In the genomic region with DNA sequence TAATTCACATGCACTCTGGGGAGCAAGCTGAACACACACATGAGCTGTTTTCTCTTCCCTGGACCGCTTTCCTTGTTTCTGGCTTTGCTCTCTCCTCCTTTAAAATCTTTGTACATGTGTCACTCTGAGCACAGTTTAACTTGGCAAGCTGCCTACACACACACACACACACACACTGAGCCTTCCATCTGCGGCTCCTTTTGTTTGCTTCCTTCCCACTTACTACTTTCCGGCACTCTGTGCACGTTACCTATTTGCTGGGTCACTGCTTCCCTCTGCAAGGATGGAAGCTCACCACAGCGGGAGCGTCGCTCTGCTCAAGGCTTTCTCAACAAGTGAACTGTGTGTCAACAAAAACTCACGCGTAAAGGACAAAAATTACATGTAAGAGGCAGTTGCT, we compare ENCODE assay signal across 8 mouse cellular contexts. TPM values are rescaled to one million over a fixed set of nuclear protein-coding genes. Genes with fewer than 3 reads are reported as not detected.
DNase-seq lines count a peak whose midpoint lies in the region; ATAC-seq lines count a peak whose summit lies in the region.

No protein-coding gene starts in this region.

- H3K27ac ChIP-seq in forebrain, embryonic 12.5 days: peak overlapping the region; percentile 8; the same call in 1 of the 2 replicates

- H3K4me2 ChIP-seq in forebrain, embryonic 12.5 days: no peak overlapping the region

- H3K27me3 ChIP-seq in forebrain, embryonic 12.5 days: no peaks in the 10 kb centered on the region

- peak; percentile 91 for ATAC-seq in forebrain, embryonic 12.5 days (ENCODE audit: low FRiP score)
- peak; percentile 92 for ATAC-seq in megakaryocyte, adult 5-6 weeks (ENCODE audit: poor library complexity, severe bottlenecking)

- DNase-seq in heart, adult 8-10 months (ENCODE audit: low spot score): peak; percentile 6
- DNase-seq in heart, adult 11 months: no peak
- DNase-seq in MN1 (ENCODE audit: low spot score): peak; percentile 11
- DNase-seq in kidney, postnatal 14 days: peak; percentile 43
- no peak for DNase-seq in thymus, postnatal 10 days (ENCODE audit: low spot score in 2 of 2)
- no peak for DNase-seq in adrenal gland, postnatal 25 days

- no peak overlapping the region for H3K4me3 ChIP-seq in forebrain, embryonic 12.5 days (replicated peaks)

- H3K9me3 ChIP-seq in forebrain, embryonic 12.5 days: no peaks in the 10 kb centered on the region

- H3K4me1 ChIP-seq in forebrain, embryonic 12.5 days: peaks cover 16% of the 10 kb centered on the region

- WGBS in forebrain, embryonic 12.5 days: 35% methylated on average over 9 of the region's 9 CpGs

- H3K9ac ChIP-seq in forebrain, embryonic 12.5 days: no peak overlapping the region

- no peaks in the 10 kb centered on the region for H3K36me3 ChIP-seq in forebrain, embryonic 12.5 days (replicated peaks)

RNA-seq across cellular contexts. Expression of gene Ap1s3, which starts 25.6 kb away (rescaled TPM):
- total RNA-seq in heart, adult 8-10 months (2022): under 1 TPM; 0.20 to 0.41 (median 0.28) TPM
- 0.15 TPM in 1 of 2 replicates, not detected in the other for polyA plus RNA-seq in forebrain, embryonic 12.5 days (2016; fragmentation: Nextera tagmentation; extraction: Ambion mirVana)
- 33.2 and 35.8 TPM in 2 replicates for total RNA-seq in megakaryocyte, adult 5-6 weeks (2015)
- total RNA-seq in megakaryocyte, adult 5-6 weeks (2017): 5.9 and 12.3 TPM in 2 replicates
- total RNA-seq in adrenal gland, postnatal 25 days (2021): 0.85 TPM in 1 of 2 replicates, not detected in the other

Comparison
In these comparisons a context has a peak if more than half of its experiments do, and no peak if none do; other contexts are left out.
1. DNase-seq: peak in heart, adult 8-10 months (single experiment), MN1 (single experiment) and kidney, postnatal 14 days (single experiment); none in heart, adult 11 months (single experiment), thymus, postnatal 10 days (0 of 2) and adrenal gland, postnatal 25 days (single experiment).